Mouse (Mus musculus): ENCODE results near the gene Snx22.

Gene Snx22

GRCm38 (mm10) chr9:66068056-66068455, 1.5 kb downstream of the Snx22 start:
- no peak for DNase-seq

GRCm38 (mm10) chr9:66067542-66067941, 2.0 kb downstream of the Snx22 start:
- DNase-seq = peak; percentile 68 to 77

- no peak for DNase-seq
Observed at GRCm38 (mm10) chr9:66066791-66067190, 2.7 kb downstream of the Snx22 start.

GRCm38 (mm10) chr9:66064316-66064715, 5.2 kb downstream of the Snx22 start:
- no peak for DNase-seq

GRCm38 (mm10) chr9:66063446-66063845, 6.1 kb downstream of the Snx22 start:
- DNase-seq = no peak

- no peak for DNase-seq
Observed at GRCm38 (mm10) chr9:66061656-66062055, 7.9 kb downstream of the Snx22 start.

GRCm38 (mm10) chr9:66060986-66061385, 8.5 kb downstream of the Snx22 start:
- DNase-seq = no peak

GRCm38 (mm10) chr9:66060308-66060647, 9.2 kb downstream of the Snx22 start:
- no peak for DNase-seq

- DNase-seq = peak; percentile 98 to 99
Observed at GRCm38 (mm10) chr9:66059583-66060307, 9.8 kb downstream of the Snx22 start, which contains the start of gene Ppib. Gene Ppib, plus strand, starts transcription at chr9:66060222.

GRCm38 (mm10) chr9:66053620-66054019, 15.9 kb downstream of the Snx22 start:
- no peak for DNase-seq

- no peak for DNase-seq
Observed at GRCm38 (mm10) chr9:66052731-66053130, 16.8 kb downstream of the Snx22 start.

- no peak for DNase-seq
Observed at GRCm38 (mm10) chr9:66051493-66051892, 18.0 kb downstream of the Snx22 start.

GRCm38 (mm10) chr9:66049931-66050601, 19.5 kb downstream of the Snx22 start:
- no peak for DNase-seq

- DNase-seq = no peak
Observed at GRCm38 (mm10) chr9:66043241-66043640, 26.3 kb downstream of the Snx22 start.

GRCm38 (mm10) chr9:66042331-66042730, 27.2 kb downstream of the Snx22 start:
- no peak for DNase-seq

- no peak for DNase-seq
Observed at GRCm38 (mm10) chr9:66040801-66041200, 28.7 kb downstream of the Snx22 start.

- no peak for DNase-seq
Observed at GRCm38 (mm10) chr9:66039290-66039689, 30.2 kb downstream of the Snx22 start.

- no peak for DNase-seq
Observed at GRCm38 (mm10) chr9:66038581-66038980, 30.9 kb downstream of the Snx22 start.

GRCm38 (mm10) chr9:66038082-66038481, 31.4 kb downstream of the Snx22 start:
- DNase-seq = no peak

- DNase-seq = no peak
Observed at GRCm38 (mm10) chr9:66020601-66021000, 48.9 kb downstream of the Snx22 start.

Measured in kidney, postnatal 4 days (tissue).